Mouse (Mus musculus) liver, postnatal 0 days (tissue): ENCODE data around the gene Mau2. TPM values are rescaled to one million over a fixed set of nuclear protein-coding genes. Genes with fewer than 3 reads are reported as not detected.
A peak's percentile ranks its signal among the peaks of the same experiment; 100 is the strongest.
"Not testable (repeated sequence)": the region's sequence is repeated elsewhere in the genome, so short reads cannot be mapped to it uniquely, and the experiment has no call there.

Experiments
- ATAC-seq: fragments of 200-750 bp; cut with Nextera tagmentation; 2 replicates; pipeline ENCODE4 v1.8.0; 2017; ENCODE audit warnings: mild to moderate bottlenecking, moderate library complexity
- DNase-seq: peaks from one replicate; pipeline ENCODE4 v3.0.0-alpha.2; 2016
- H3K27ac ChIP-seq: fragments of 300-500 bp; sonication (generic); 2 replicates; pipeline ENCODE4 v1.5.1; 2014; ENCODE audit warnings: antibody characterized with exemption, moderate library complexity, mild to moderate bottlenecking, low read depth
- H3K27me3 ChIP-seq: fragments of 300-500 bp; sonication (generic); 2 replicates; pipeline ENCODE4 v1.6.1; 2014; ENCODE audit warnings: low read length, control low read depth, mixed read lengths; ENCODE audit not compliant: insufficient read depth
- H3K36me3 ChIP-seq: fragments of 300-500 bp; sonication (generic); replicated peaks from 2 replicates; pipeline ENCODE4 v1.6.1; 2014; ENCODE audit warnings: mild to moderate bottlenecking, control low read depth, low read length, moderate library complexity, mixed read lengths; ENCODE audit not compliant: insufficient read depth
- H3K4me1 ChIP-seq: fragments of 300-500 bp; sonication (generic); 2 replicates; pipeline ENCODE4 v1.6.1; 2014; ENCODE audit warnings: antibody characterized with exemption, mild to moderate bottlenecking, control low read depth; ENCODE audit not compliant: insufficient read depth
- H3K4me2 ChIP-seq: fragments of 300-500 bp; sonication (generic); 2 replicates; pipeline ENCODE4 v1.6.1; 2014; ENCODE audit warnings: low read depth, mild to moderate bottlenecking, low read length, moderate library complexity, mixed read lengths
- H3K4me3 ChIP-seq: fragments of 300-500 bp; sonication (generic); 2 replicates; pipeline ENCODE4 v1.5.1; 2014; ENCODE audit warnings: low read depth, low read length
- H3K9ac ChIP-seq: fragments of 300-500 bp; sonication (generic); replicated peaks from 2 replicates; pipeline ENCODE4 v1.6.1; 2014; ENCODE audit warnings: mild to moderate bottlenecking, moderate library complexity
- H3K9me3 ChIP-seq: fragments of 300-500 bp; sonication (generic); 2 replicates; pipeline ENCODE4 v1.6.1; 2016; ENCODE audit warnings: mild to moderate bottlenecking, control low read depth, low read length, mixed read lengths
- CTCF ChIP-seq: sonication (generic); IDR thresholded peaks from 2 replicates; pipeline ENCODE4 v1.5.1; 2016; ENCODE audit warnings: antibody characterized with exemption, low read depth
- EP300 ChIP-seq: IDR thresholded peaks from 2 replicates; pipeline ENCODE4 v1.6.1; 2016; ENCODE audit warnings: antibody characterized with exemption, low read depth, mild to moderate bottlenecking
- WGBS: fragments of 180-500 bp; shearing (Covaris S2); extraction: QIAGEN DNeasy Blood & Tissue Kit; methylation state at CpG from one replicate; pipeline ENCODE4 v1.1.7; 2014; ENCODE audit not compliant: insufficient replicate concordance; 5-methylcytosine and 5-hydroxymethylcytosine counted together
- polyA plus RNA-seq: library from polyadenylated mRNA; unstranded; fragments of >200 nt; fragmentation: Nextera tagmentation; extraction: Ambion mirVana; gene quantifications from 2 replicates; pipeline ENCODE4 v1.2.1, GENCODE M21; 2015

The Mau2 gene
- polyA plus RNA-seq, 1 experiment from 2014 or later: 12.2 TPM

GRCm38 (mm10) chr8:70037994-70038393 lies 4.5 kb downstream of the Mau2 start:
- Histone ChIP-seq H3K27ac (peak overlapping the region; percentile 44; the same call in 1 of the 2 replicates), H3K4me3 (no peak overlapping the region), H3K36me3 (peaks cover 8% of the 10 kb centered on the region), H3K9me3 (no peaks in the 10 kb centered on the region), H3K9ac (no peak overlapping the region), H3K27me3 (no peaks in the 10 kb centered on the region), H3K4me1 (peaks cover 37% of the 10 kb centered on the region), H3K4me2 (peak overlapping the region; percentile 34)
- WGBS: 58% methylated on average over 1 of the region's 1 CpGs
- ATAC-seq: no peak
- TF ChIP-seq CTCF (no peak), EP300 (peak; percentile 54; the same call in 1 of the 2 replicates)
- DNase-seq: no peak

- Histone ChIP-seq H3K9ac (no peak overlapping the region), H3K36me3 (peaks cover 70% of the 10 kb centered on the region), H3K9me3 (no peaks in the 10 kb centered on the region), H3K27me3 (no peaks in the 10 kb centered on the region), H3K4me1 (no peaks in the 10 kb centered on the region), H3K4me3 (no peak overlapping the region), H3K27ac (no peak overlapping the region), H3K4me2 (no peak overlapping the region)
- ATAC-seq (no peak), DNase-seq (no peak)
- WGBS: 86% methylated on average over 1 of the region's 1 CpGs
- no peak for TF ChIP-seq EP300
- TF ChIP-seq CTCF: no peak
These were observed 12.3 kb downstream of the Mau2 start for GRCm38 (mm10) chr8:70030255-70030654.

- Histone ChIP-seq H3K27me3 (no peaks in the 10 kb centered on the region), H3K4me3 (no peak overlapping the region), H3K27ac (no peak overlapping the region), H3K9ac (no peak overlapping the region), H3K9me3 (no peaks in the 10 kb centered on the region), H3K4me2 (no peak overlapping the region), H3K36me3 (peaks cover 95% of the 10 kb centered on the region), H3K4me1 (no peaks in the 10 kb centered on the region)
- DNase-seq (no peak), ATAC-seq (no peak)
- TF ChIP-seq EP300: no peak
- no peak for TF ChIP-seq CTCF
- WGBS: 78% methylated on average over 2 of the region's 2 CpGs
These were observed 16.4 kb downstream of the Mau2 start for GRCm38 (mm10) chr8:70026151-70026550.

- Histone ChIP-seq H3K36me3 (peaks cover 97% of the 10 kb centered on the region), H3K9ac (no peak overlapping the region), H3K27me3 (no peaks in the 10 kb centered on the region), H3K9me3 (no peaks in the 10 kb centered on the region), H3K27ac (no peak overlapping the region), H3K4me1 (no peaks in the 10 kb centered on the region), H3K4me2 (no peak overlapping the region), H3K4me3 (no peak overlapping the region)
- DNase-seq (no peak), ATAC-seq (no peak)
- TF ChIP-seq EP300: no peak
- no peak for TF ChIP-seq CTCF
- WGBS: 84% methylated on average over 8 of the region's 8 CpGs
These were observed 18.9 kb downstream of the Mau2 start for GRCm38 (mm10) chr8:70023596-70023995.

GRCm38 (mm10) chr8:70015017-70015416 lies 27.5 kb downstream of the Mau2 start:
- DNase-seq: no peak
- no peak for ATAC-seq

GRCm38 (mm10) chr8:70012763-70013162 lies 29.8 kb downstream of the Mau2 start:
- ATAC-seq (peak; percentile 55), DNase-seq (no peak)
- Histone ChIP-seq H3K4me3 (no peak overlapping the region), H3K36me3 (peaks cover 9% of the 10 kb centered on the region; the same call in 1 of the 2 replicates), H3K4me2 (no peak overlapping the region), H3K9me3 (no peaks in the 10 kb centered on the region), H3K27ac (no peak overlapping the region), H3K4me1 (no peaks in the 10 kb centered on the region), H3K9ac (no peak overlapping the region), H3K27me3 (no peaks in the 10 kb centered on the region)
- no peak for TF ChIP-seq EP300
- TF ChIP-seq CTCF: peak; percentile 45
- WGBS: 70% methylated on average over 1 of the region's 1 CpGs

More at GRCm38 (mm10) chr8:70015017-70015416, 27.5 kb downstream of the Mau2 start:
- Histone ChIP-seq H3K9me3 (no peaks in the 10 kb centered on the region), H3K36me3 (peaks cover 32% of the 10 kb centered on the region), H3K4me3 (no peak overlapping the region), H3K4me1 (no peaks in the 10 kb centered on the region), H3K4me2 (no peak overlapping the region), H3K27me3 (no peaks in the 10 kb centered on the region), H3K27ac (no peak overlapping the region), H3K9ac (no peak overlapping the region)
- WGBS: 78% methylated on average over 1 of the region's 1 CpGs
- no peak; the same call in 1 of the 2 replicates for TF ChIP-seq CTCF
- TF ChIP-seq EP300: no peak

GRCm38 (mm10) chr8:70012350-70012749 lies 30.2 kb downstream of the Mau2 start:
- H3K36me3 ChIP-seq: 0 out of 2 replicates have a peak, but pooled peaks cover 5% of the 10 kb centered on the region
- H3K4me1 ChIP-seq: no peaks in the 10 kb centered on the region
- ATAC-seq: no peak
- DNase-seq: no peak
- no peak overlapping the region for H3K4me3 ChIP-seq
- no peak for TF ChIP-seq CTCF
- TF ChIP-seq EP300: no peak
- no peaks in the 10 kb centered on the region for H3K9me3 ChIP-seq
- H3K4me2 ChIP-seq: no peak overlapping the region
- no peak overlapping the region for H3K9ac ChIP-seq
- H3K27me3 ChIP-seq: no peaks in the 10 kb centered on the region
- no peak overlapping the region for H3K27ac ChIP-seq
- 55% methylated on average over 3 of the region's 3 CpGs for WGBS

GRCm38 (mm10) chr8:70010796-70011195 lies 31.7 kb downstream of the Mau2 start:
- 88% methylated on average over 14 of the region's 14 CpGs for WGBS
- not testable (repeated sequence) for H3K27ac ChIP-seq, H3K27me3 ChIP-seq, DNase-seq, ATAC-seq, H3K36me3 ChIP-seq, H3K9me3 ChIP-seq, H3K4me2 ChIP-seq, H3K9ac ChIP-seq, H3K4me3 ChIP-seq, H3K4me1 ChIP-seq
